Mouse (Mus musculus) erythroblast, embryonic 14.5 days (primary cell): Measurements from ENCODE around the gene Rnf4.

Experiments
- GATA1 ChIP-seq: IDR thresholded peaks from 2 replicates; pipeline ENCODE4 v1.6.1; 2012; ENCODE audit warnings: low read length, inconsistent platforms, mixed read lengths
- TAL1 ChIP-seq: IDR thresholded peaks from 3 replicates; pipeline ENCODE4 v1.6.1; 2012; ENCODE audit warnings: low read length, inconsistent platforms, mixed read lengths

- TF ChIP-seq TAL1 = no peak
- no peak for TF ChIP-seq GATA1
These were observed 14.9 kb upstream of the Rnf4 start for GRCm38 (mm10) chr5:34321236-34321635.
